Mouse (Mus musculus): Measurements from ENCODE around the gene Trmt1. TPM values are rescaled to one million over a fixed set of nuclear protein-coding genes. Genes with fewer than 3 reads are reported as not detected.

Trmt1 gene
- polyA plus RNA-seq, 2 experiments = 71.7 to 158 TPM

DNA sequence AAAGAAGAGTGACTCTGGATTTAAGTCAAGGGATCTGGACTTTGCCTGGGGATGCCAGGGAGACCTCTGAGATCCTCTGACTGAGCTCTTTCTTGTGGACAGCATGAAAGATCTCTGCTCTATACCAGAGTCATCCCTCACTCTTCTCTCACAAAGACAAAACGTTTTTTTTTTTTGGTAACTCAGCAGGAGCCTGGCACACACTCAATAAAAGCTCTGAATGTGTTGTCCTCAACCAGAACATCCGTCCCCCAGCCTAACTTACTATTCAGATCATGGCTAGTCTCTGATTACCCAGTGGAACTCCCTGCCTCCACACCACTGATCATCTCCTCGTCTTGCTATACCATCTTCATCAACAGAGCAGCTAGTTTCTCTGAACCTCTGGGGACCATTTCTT, 1.6 kb upstream of the Trmt1 start:
- Histone ChIP-seq H3K27ac (replicated peaks; ENCODE audit: low read depth, low read length) (no peak overlapping the region), H3K4me3 (replicated peaks; ENCODE audit: low read length) (no peak overlapping the region), H3K4me1 (ENCODE audit: control insufficient read depth, insufficient read depth, low read length) (peaks cover 26% of the 10 kb centered on the region), H3K27me3 (ENCODE audit: control insufficient read depth, insufficient read depth, low read length) (no peaks in the 10 kb centered on the region), H3K36me3 (ENCODE audit: control insufficient read depth, insufficient read depth, low read length) (peaks cover 10% of the 10 kb centered on the region), H3K9ac (ENCODE audit: low read depth, low read length, severe bottlenecking) (no peak overlapping the region), H3K9me3 (ENCODE audit: control insufficient read depth, low read length) (no peaks in the 10 kb centered on the region), H3K4me2 (replicated peaks; ENCODE audit: low read depth, low read length, severe bottlenecking) (no peak overlapping the region)
- DNase-seq (ENCODE audit: low spot score) (no peak), ATAC-seq (ENCODE audit: low FRiP score, low read depth) (no peak)
- WGBS = 62% methylated on average over 3 of the region's 3 CpGs
- no peak for TF ChIP-seq POLR2A (IDR thresholded peaks at IDR 0.05; ENCODE audit: borderline replicate concordance, extremely low read depth, insufficient read depth, insufficient read length)

DNA sequence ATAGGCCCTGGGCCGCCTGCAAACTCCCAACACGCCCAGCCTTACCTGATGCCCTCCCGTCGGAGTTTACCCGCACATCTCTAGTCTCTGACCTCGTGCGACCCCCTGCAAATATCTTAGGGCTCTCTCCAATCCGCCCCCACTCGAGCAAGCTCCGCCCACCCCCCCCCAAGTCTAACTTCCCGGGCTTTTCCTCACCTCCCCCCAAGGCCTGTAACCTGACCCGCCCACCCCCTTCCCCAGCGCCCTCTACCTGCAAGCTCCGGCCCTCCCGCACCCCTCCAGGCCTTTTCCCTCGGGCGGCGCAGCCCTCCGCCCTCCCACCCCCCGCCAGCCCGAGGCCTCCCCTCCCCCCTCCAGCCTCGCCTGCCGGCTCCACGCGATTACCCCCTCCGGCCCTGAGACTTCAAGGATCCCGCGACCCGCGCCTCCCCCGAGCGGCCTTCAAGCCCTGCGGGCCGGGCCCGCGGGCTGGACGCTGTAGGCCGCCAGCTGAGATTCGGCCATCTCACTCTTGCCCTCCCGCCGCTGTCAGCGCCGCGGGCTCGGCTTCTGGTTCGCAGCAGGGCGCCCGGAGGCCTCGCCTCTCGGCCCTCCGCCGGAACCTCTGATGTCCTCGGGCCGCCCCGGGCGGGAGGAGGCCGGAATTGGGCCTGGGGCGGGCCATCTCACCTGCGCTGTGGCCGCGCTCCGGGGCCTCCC, 1.0 kb downstream of the Trmt1 start:
- no peaks in the 10 kb centered on the region for H3K9me3 ChIP-seq (ENCODE audit: control insufficient read depth, low read length)
- peaks cover 34% of the 10 kb centered on the region for H3K4me1 ChIP-seq (ENCODE audit: control insufficient read depth, insufficient read depth, low read length)
- peak overlapping the region; percentile 91 for H3K27ac ChIP-seq (replicated peaks; ENCODE audit: low read depth, low read length)
- TF ChIP-seq POLR2A (IDR thresholded peaks at IDR 0.05; ENCODE audit: borderline replicate concordance, extremely low read depth, insufficient read depth, insufficient read length) = no peak
- peak overlapping the region; percentile 97 for H3K9ac ChIP-seq (ENCODE audit: low read depth, low read length, severe bottlenecking)
- no peaks in the 10 kb centered on the region for H3K27me3 ChIP-seq (ENCODE audit: control insufficient read depth, insufficient read depth, low read length)
- H3K4me3 ChIP-seq (replicated peaks; ENCODE audit: low read length) = peak overlapping the region; percentile 97
- peak; percentile 17; the same call in 1 of the 2 replicates for ATAC-seq (ENCODE audit: low FRiP score, low read depth)
- H3K4me2 ChIP-seq (replicated peaks; ENCODE audit: low read depth, low read length, severe bottlenecking) = peak overlapping the region; percentile 88
- peaks cover 23% of the 10 kb centered on the region for H3K36me3 ChIP-seq (ENCODE audit: control insufficient read depth, insufficient read depth, low read length)
- under 1% methylated on average over 54 of the region's 62 CpGs for WGBS
- DNase-seq (ENCODE audit: low spot score) = peak; percentile 50

DNA sequence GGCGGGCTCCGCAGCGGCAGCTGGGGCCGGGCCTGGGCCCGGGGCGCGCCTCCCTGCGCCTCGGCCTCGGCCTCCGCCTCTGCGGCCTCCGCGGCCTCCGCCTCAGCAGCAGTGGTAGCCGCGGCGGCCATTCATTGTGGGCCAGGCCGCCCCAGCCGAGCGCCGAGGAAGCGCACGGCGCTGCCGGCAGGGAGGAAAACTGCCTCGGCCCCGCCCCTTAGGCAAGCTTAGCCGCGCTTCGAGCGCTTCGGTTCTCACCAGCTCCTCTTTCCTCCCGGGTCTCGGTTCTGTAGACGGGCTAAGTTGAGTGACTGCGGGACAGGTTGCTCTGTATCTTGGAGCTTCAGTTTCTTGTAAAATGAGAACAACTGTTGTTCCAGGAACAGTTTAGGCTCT, 1.6 kb downstream of the Trmt1 start, which contains the start of gene Nacc1:
TSS of gene Nacc1 (minus strand) at position 158 of the 396 bp plus-strand sequence.
- no peaks in the 10 kb centered on the region for H3K9me3 ChIP-seq (ENCODE audit: control insufficient read depth, low read length)

DNA sequence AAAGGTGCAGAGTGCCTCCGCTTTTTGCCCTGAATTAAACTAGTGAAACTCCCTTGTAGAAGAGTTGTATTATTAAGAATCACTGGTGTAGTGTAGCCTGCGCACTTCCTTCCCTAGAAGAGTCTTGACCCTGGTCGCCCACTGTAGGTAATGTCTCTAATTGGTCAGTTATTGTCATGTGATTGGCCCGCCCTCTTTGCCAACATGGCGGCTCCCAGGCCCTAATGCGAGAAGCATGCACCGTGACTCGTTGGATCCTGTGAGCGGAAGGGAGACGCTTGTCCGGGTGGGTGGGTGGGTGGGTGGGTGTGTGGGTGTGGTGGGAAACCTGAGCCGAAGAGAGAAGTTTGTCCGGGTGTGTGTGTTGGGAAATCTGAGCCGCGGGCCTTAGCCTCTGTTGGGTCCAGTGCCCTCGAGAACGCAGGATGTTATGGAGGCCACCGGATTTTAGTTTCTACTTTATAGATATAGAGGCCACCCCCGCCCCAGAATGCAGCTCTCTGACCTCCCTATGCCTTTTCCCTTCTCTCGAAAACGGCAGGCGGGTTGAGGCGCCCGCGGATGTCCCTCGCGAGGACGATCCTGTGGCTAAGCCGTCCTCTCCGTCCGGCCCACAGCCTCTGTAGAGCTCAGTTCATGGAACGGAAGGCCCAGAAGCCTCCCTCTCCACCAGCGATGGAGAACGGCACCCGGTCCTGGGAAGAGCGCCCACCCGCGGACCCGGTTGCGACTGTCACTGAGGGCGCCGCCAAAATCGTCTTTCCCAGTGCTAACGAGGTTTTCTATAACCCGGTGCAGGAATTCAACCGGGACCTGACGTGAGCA, 3.2 kb downstream of the Trmt1 start:
- DNase-seq (ENCODE audit: low spot score) (peak; percentile 94), ATAC-seq (ENCODE audit: low FRiP score, low read depth) (peak; percentile 88)
- under 1% methylated on average over 47 of the region's 47 CpGs for WGBS
- peak overlapping the region; percentile 82 for H3K27ac ChIP-seq (replicated peaks; ENCODE audit: low read depth, low read length)
- H3K27me3 ChIP-seq (ENCODE audit: control insufficient read depth, insufficient read depth, low read length) = no peaks in the 10 kb centered on the region
- no peak for TF ChIP-seq POLR2A (IDR thresholded peaks at IDR 0.05; ENCODE audit: borderline replicate concordance, extremely low read depth, insufficient read depth, insufficient read length)
- H3K4me1 ChIP-seq (ENCODE audit: control insufficient read depth, insufficient read depth, low read length) = peaks cover 34% of the 10 kb centered on the region
- H3K4me3 ChIP-seq (replicated peaks; ENCODE audit: low read length) = peak overlapping the region; percentile 78
- peaks cover 34% of the 10 kb centered on the region for H3K36me3 ChIP-seq (ENCODE audit: control insufficient read depth, insufficient read depth, low read length)
- no peaks in the 10 kb centered on the region for H3K9me3 ChIP-seq (ENCODE audit: control insufficient read depth, low read length)
- peak overlapping the region; percentile 89 for H3K4me2 ChIP-seq (replicated peaks; ENCODE audit: low read depth, low read length, severe bottlenecking)
- H3K9ac ChIP-seq (ENCODE audit: low read depth, low read length, severe bottlenecking) = peak overlapping the region; percentile 80

More for the DNA sequence above, 1.6 kb downstream of the Trmt1 start, which contains the start of gene Nacc1:
- Histone ChIP-seq H3K36me3 (ENCODE audit: control insufficient read depth, insufficient read depth, low read length) (peaks cover 23% of the 10 kb centered on the region), H3K27me3 (ENCODE audit: control insufficient read depth, insufficient read depth, low read length) (no peaks in the 10 kb centered on the region), H3K9ac (ENCODE audit: low read depth, low read length, severe bottlenecking) (peak within 1 kb of the TSS; percentile 97), H3K27ac (replicated peaks; ENCODE audit: low read depth, low read length) (peak within 1 kb of the TSS; percentile 91), H3K4me3 (replicated peaks; ENCODE audit: low read length) (peak within 1 kb of the TSS; percentile 97), H3K4me2 (replicated peaks; ENCODE audit: low read depth, low read length, severe bottlenecking) (peak within 1 kb of the TSS; percentile 89), H3K4me1 (ENCODE audit: control insufficient read depth, insufficient read depth, low read length) (peaks cover 34% of the 10 kb centered on the region)
- 0 out of 2 replicates have a peak, but pooled peaks have one; percentile 30 for TF ChIP-seq POLR2A (IDR thresholded peaks at IDR 0.05; ENCODE audit: borderline replicate concordance, extremely low read depth, insufficient read depth, insufficient read length)
- under 1% methylated on average over 28 of the region's 37 CpGs for WGBS
- ATAC-seq (ENCODE audit: low FRiP score, low read depth) (peak; percentile 87), DNase-seq (ENCODE audit: low spot score) (peak; percentile 94)

DNA sequence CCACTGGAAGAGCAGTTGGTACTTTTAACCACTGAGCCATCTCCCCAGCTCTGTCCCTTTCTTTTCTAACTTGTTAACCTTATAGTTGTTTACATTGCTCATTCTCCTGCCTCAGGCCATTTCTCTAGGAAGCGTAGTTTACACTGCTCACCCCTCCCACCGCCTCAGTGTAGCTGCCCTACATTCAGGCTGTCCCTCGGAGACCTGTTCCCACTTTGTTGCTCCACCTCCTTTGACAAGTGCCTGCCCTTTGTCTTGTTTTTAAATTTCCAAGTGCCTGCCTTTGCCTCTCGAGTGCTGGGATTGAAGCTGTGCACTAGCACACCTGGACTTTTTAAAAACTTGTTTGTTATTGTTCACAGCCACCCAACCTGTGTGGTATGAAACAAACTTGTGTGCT, 7.2 kb downstream of the Trmt1 start:
- Histone ChIP-seq H3K27me3 (ENCODE audit: control insufficient read depth, insufficient read depth, low read length) (no peaks in the 10 kb centered on the region), H3K9ac (ENCODE audit: low read depth, low read length, severe bottlenecking) (no peak overlapping the region), H3K27ac (replicated peaks; ENCODE audit: low read depth, low read length) (no peak overlapping the region), H3K4me3 (replicated peaks; ENCODE audit: low read length) (no peak overlapping the region), H3K9me3 (ENCODE audit: control insufficient read depth, low read length) (no peaks in the 10 kb centered on the region), H3K4me1 (ENCODE audit: control insufficient read depth, insufficient read depth, low read length) (peaks cover 12% of the 10 kb centered on the region), H3K36me3 (ENCODE audit: control insufficient read depth, insufficient read depth, low read length) (peaks cover 60% of the 10 kb centered on the region), H3K4me2 (replicated peaks; ENCODE audit: low read depth, low read length, severe bottlenecking) (no peak overlapping the region)
- TF ChIP-seq POLR2A (IDR thresholded peaks at IDR 0.05; ENCODE audit: borderline replicate concordance, extremely low read depth, insufficient read depth, insufficient read length) = no peak
- ATAC-seq (ENCODE audit: low FRiP score, low read depth) = no peak
- 59% methylated on average over 4 of the region's 4 CpGs for whole genome bisulfite sequencing
- no peak for DNase-seq (ENCODE audit: low spot score)
